8 mouse cellular contexts compared by ENCODE assay signal in genomic region chr6:53164423-53164841, GRCm38 (mm10).
DNase-seq lines count a peak whose midpoint lies in the region; ATAC-seq and TF ChIP-seq lines count a peak whose summit lies in the region.

No protein-coding gene starts in this region.

- H3K27me3 ChIP-seq in forebrain, embryonic 10.5 days (ENCODE audit: poor library complexity, severe bottlenecking), result peaks cover 12% of the 10 kb centered on the region
- H3K27me3 ChIP-seq in intestine, embryonic 14.5 days (replicated peaks; ENCODE audit: control insufficient read depth, insufficient read depth, low read length), result no peaks in the 10 kb centered on the region
- no peaks in the 10 kb centered on the region for H3K27me3 ChIP-seq in limb, embryonic 14.5 days (ENCODE audit: control insufficient read depth, insufficient read depth, low read length)
- no peaks in the 10 kb centered on the region for H3K27me3 ChIP-seq in midbrain, postnatal 0 days (ENCODE audit: insufficient read depth, low read length)

- DNase-seq in urinary bladder, postnatal 14 days (ENCODE audit: low spot score), result peak; percentile 42
- no peak for DNase-seq in urinary bladder, adult 2 months (ENCODE audit: low spot score)
- peak; percentile 34 for DNase-seq in forebrain, embryonic 10.5 days (ENCODE audit: extremely low spot score, low spot score)
- peak; percentile 67 for DNase-seq in intestine, embryonic 14.5 days (ENCODE audit: low spot score)
- DNase-seq in limb, embryonic 14.5 days (ENCODE audit: low spot score), result peak; percentile 77
- peak; percentile 77 for DNase-seq in midbrain, postnatal 0 days (ENCODE audit: low spot score)
- no peak for DNase-seq in B cell, adult 2 months

- TF ChIP-seq POLR2A in limb, embryonic 14.5 days (IDR thresholded peaks at IDR 0.05; ENCODE audit: borderline replicate concordance, extremely low read depth, insufficient read depth, insufficient read length), result no peak

- 14% methylated on average over 10 of the region's 10 CpGs for WGBS in forebrain, embryonic 10.5 days
- 8% methylated on average over 10 of the region's 10 CpGs for WGBS in intestine, embryonic 14.5 days
- WGBS in limb, embryonic 14.5 days, result 13% methylated on average over 10 of the region's 10 CpGs
- WGBS in midbrain, postnatal 0 days, result 11% methylated on average over 10 of the region's 10 CpGs

- H3K36me3 ChIP-seq in forebrain, embryonic 10.5 days (replicated peaks), result no peaks in the 10 kb centered on the region
- H3K36me3 ChIP-seq in intestine, embryonic 14.5 days (ENCODE audit: control insufficient read depth, insufficient read depth, low read length), result no peaks in the 10 kb centered on the region
- H3K36me3 ChIP-seq in limb, embryonic 14.5 days (ENCODE audit: control insufficient read depth, insufficient read depth, low read length), result no peaks in the 10 kb centered on the region
- H3K36me3 ChIP-seq in midbrain, postnatal 0 days (ENCODE audit: insufficient read depth, low read length), result no peaks in the 10 kb centered on the region

- H3K4me1 ChIP-seq in forebrain, embryonic 10.5 days, result peaks cover 8% of the 10 kb centered on the region
- 0 out of 2 replicates have a peak, but pooled peaks cover 3% of the 10 kb centered on the region for H3K4me1 ChIP-seq in intestine, embryonic 14.5 days (replicated peaks; ENCODE audit: control insufficient read depth, insufficient read depth, low read length)
- H3K4me1 ChIP-seq in limb, embryonic 14.5 days (ENCODE audit: control insufficient read depth, insufficient read depth, low read length), result peaks cover 11% of the 10 kb centered on the region
- no peaks in the 10 kb centered on the region for H3K4me1 ChIP-seq in midbrain, postnatal 0 days (ENCODE audit: insufficient read depth, low read length)

- no peak overlapping the region for H3K9ac ChIP-seq in intestine, embryonic 14.5 days (ENCODE audit: low read length)
- 0 out of 2 replicates have a peak overlapping the region, but pooled peaks have one; percentile 28 for H3K9ac ChIP-seq in limb, embryonic 14.5 days (ENCODE audit: low read depth, low read length, severe bottlenecking)
- H3K9ac ChIP-seq in midbrain, postnatal 0 days (replicated peaks; ENCODE audit: low read length, poor library complexity, severe bottlenecking), result no peak overlapping the region

- peak; percentile 75 for TF ChIP-seq CTCF in midbrain, postnatal 0 days (IDR thresholded peaks at IDR 0.05)

- no peak overlapping the region for H3K27ac ChIP-seq in forebrain, embryonic 10.5 days
- no peak overlapping the region for H3K27ac ChIP-seq in intestine, embryonic 14.5 days (ENCODE audit: low read depth)
- H3K27ac ChIP-seq in limb, embryonic 14.5 days (replicated peaks; ENCODE audit: low read depth, low read length), result no peak overlapping the region
- no peak overlapping the region for H3K27ac ChIP-seq in midbrain, postnatal 0 days (ENCODE audit: low read depth, low read length)

- H3K4me2 ChIP-seq in intestine, embryonic 14.5 days (ENCODE audit: low read length), result peak overlapping the region; percentile 43
- peak overlapping the region; percentile 32 for H3K4me2 ChIP-seq in limb, embryonic 14.5 days (replicated peaks; ENCODE audit: low read depth, low read length, severe bottlenecking)
- H3K4me2 ChIP-seq in midbrain, postnatal 0 days (ENCODE audit: low read depth, low read length, poor library complexity, severe bottlenecking), result peak overlapping the region; percentile 39

- peak overlapping the region; percentile 32 for H3K4me3 ChIP-seq in forebrain, embryonic 10.5 days
- H3K4me3 ChIP-seq in intestine, embryonic 14.5 days (ENCODE audit: low read depth, low read length), result no peak overlapping the region
- peak overlapping the region; percentile 19; the same call in 1 of the 2 replicates for H3K4me3 ChIP-seq in limb, embryonic 14.5 days (replicated peaks; ENCODE audit: low read length)
- peak overlapping the region; percentile 16; the same call in 1 of the 2 replicates for H3K4me3 ChIP-seq in midbrain, postnatal 0 days (ENCODE audit: low read depth, low read length)

- no peaks in the 10 kb centered on the region for H3K9me3 ChIP-seq in forebrain, embryonic 10.5 days
- no peaks in the 10 kb centered on the region for H3K9me3 ChIP-seq in intestine, embryonic 14.5 days (ENCODE audit: control insufficient read depth, low read length)
- H3K9me3 ChIP-seq in limb, embryonic 14.5 days (ENCODE audit: control insufficient read depth, low read length), result no peaks in the 10 kb centered on the region
- H3K9me3 ChIP-seq in midbrain, postnatal 0 days (ENCODE audit: low read length), result no peaks in the 10 kb centered on the region

- no peak for ATAC-seq in intestine, embryonic 14.5 days (replicated peaks; ENCODE audit: low FRiP score, low TSS enrichment, low read depth)
- peak; percentile 50 for ATAC-seq in limb, embryonic 14.5 days (ENCODE audit: low FRiP score, low read depth)
- no peak for ATAC-seq in midbrain, postnatal 0 days (ENCODE audit: low FRiP score)
- ATAC-seq in megakaryocyte-erythroid progenitor cell, adult 5-6 weeks (replicated peaks; ENCODE audit: low FRiP score, low TSS enrichment, poor library complexity, severe bottlenecking), result no peak

Comparison
In these comparisons a context has a peak if more than half of its experiments do, and no peak if none do; other contexts are left out.
1. DNase-seq: peak in urinary bladder, postnatal 14 days (single experiment), forebrain, embryonic 10.5 days (single experiment), intestine, embryonic 14.5 days (single experiment), limb, embryonic 14.5 days (single experiment) and midbrain, postnatal 0 days (single experiment); none in urinary bladder, adult 2 months (single experiment) and B cell, adult 2 months (0 of 2).
2. Peak in every context shown above with its lines, with median percentiles within 50 percentile points of each other: H3K4me2 ChIP-seq.